Mouse (Mus musculus) myocyte (in vitro differentiated cells): ENCODE measurements around the gene Ercc1.

Experiments used
- E2F4 ChIP-seq: IDR thresholded peaks from one replicate; pipeline ENCODE4 v1.6.1; 2011; ENCODE audit warnings: mild to moderate bottlenecking, control low read depth, moderate library complexity; ENCODE audit not compliant: insufficient read depth
- MYOG ChIP-seq, 3 experiments: IDR thresholded peaks; one replicate each; pipeline ENCODE4 v1.6.1; 2011; ENCODE audit warnings: control low read depth in 2 of 3, low read depth in 2 of 3, mild to moderate bottlenecking in 2 of 3; ENCODE audit not compliant: insufficient read length in 2 of 3, control insufficient read depth in 1 of 3, insufficient read depth in 1 of 3

DNA sequence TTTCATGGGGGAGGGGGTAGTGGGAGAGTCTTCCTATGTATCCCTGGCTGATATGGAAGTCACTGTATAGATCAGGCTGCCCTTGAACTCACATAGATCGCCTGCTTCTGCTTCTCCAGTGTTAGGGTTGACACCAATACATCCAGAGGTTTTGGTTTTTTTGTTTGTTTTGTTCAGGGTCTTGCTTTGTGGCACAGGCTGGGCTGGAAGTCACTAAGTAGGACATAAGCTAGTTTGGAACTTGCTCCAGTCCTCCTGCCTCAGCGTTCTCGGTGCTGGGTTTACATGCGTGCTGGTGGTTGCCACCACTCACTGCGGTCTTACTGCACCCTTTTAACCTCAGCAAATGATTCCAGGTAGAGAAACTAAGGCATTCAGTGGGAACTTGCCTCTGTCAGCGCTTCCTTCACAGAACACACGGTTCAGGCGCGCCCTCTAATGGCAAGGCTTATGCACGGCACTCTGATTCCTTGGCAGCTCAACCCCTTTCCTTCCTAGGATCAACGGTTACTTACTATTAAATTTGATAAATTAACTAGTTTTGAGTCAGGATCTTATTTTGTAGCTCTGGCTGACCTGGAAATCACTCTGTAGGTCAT lies 1.3 kb upstream of the Ercc1 start:
- TF ChIP-seq MYOG (IDR thresholded peaks at IDR 0.05; ENCODE audit: control insufficient read depth in 1 of 3, insufficient read depth in 1 of 3, insufficient read length in 2 of 3, low read depth in 2 of 3) (no peak), E2F4 (no peak)
